Mouse (Mus musculus) liver (tissue): ENCODE results near the gene Mrpl24.
A peak's percentile ranks its signal among the peaks of the same experiment; 100 is the strongest.
"Not testable (repeated sequence)": the region's sequence is repeated elsewhere in the genome, so short reads cannot be mapped to it uniquely, and the experiment has no call there.

Experiments
- DNase-seq: peaks from one replicate; pipeline ENCODE4 v3.0.0-alpha.2; 2020; ENCODE audit warnings: mixed read lengths

Gene Mrpl24

GRCm38 (mm10) chr3:87919336-87920108 lies at the start of gene Mrpl24:
TSS of gene Mrpl24 (plus strand) at chr3:87919506.
- DNase-seq, result peak; percentile 74

GRCm38 (mm10) chr3:87877730-87878129 lies 41.6 kb upstream of the Mrpl24 start:
- DNase-seq, result no peak

GRCm38 (mm10) chr3:87884291-87884690 lies 35.0 kb upstream of the Mrpl24 start:
- peak; percentile 10 for DNase-seq

GRCm38 (mm10) chr3:87884708-87885251 lies 34.5 kb upstream of the Mrpl24 start:
- peak; percentile 56 for DNase-seq

- peak; percentile 89 for DNase-seq
These were observed 33.9 kb upstream of the Mrpl24 start, which contains the start of gene Prcc for GRCm38 (mm10) chr3:87885281-87886003. TSS of gene Prcc (minus strand) at chr3:87885608.

- DNase-seq, result peak; percentile 46
These were observed 33.3 kb upstream of the Mrpl24 start for GRCm38 (mm10) chr3:87886004-87886365.

GRCm38 (mm10) chr3:87886416-87886815 lies 32.9 kb upstream of the Mrpl24 start:
- DNase-seq, result no peak

GRCm38 (mm10) chr3:87887400-87887799 lies 31.9 kb upstream of the Mrpl24 start:
- not testable (repeated sequence) for DNase-seq

- no peak for DNase-seq
These were observed 27.8 kb upstream of the Mrpl24 start for GRCm38 (mm10) chr3:87891481-87891880.

- no peak for DNase-seq
These were observed 25.9 kb upstream of the Mrpl24 start for GRCm38 (mm10) chr3:87893367-87893905.

- no peak for DNase-seq
These were observed 20.0 kb upstream of the Mrpl24 start for GRCm38 (mm10) chr3:87899266-87899665.

GRCm38 (mm10) chr3:87899776-87900175 lies 19.5 kb upstream of the Mrpl24 start:
- no peak for DNase-seq

- peak; percentile 81 for DNase-seq
These were observed 18.2 kb upstream of the Mrpl24 start for GRCm38 (mm10) chr3:87901036-87901624.

GRCm38 (mm10) chr3:87901959-87902358 lies 17.3 kb upstream of the Mrpl24 start:
- DNase-seq, result not testable (repeated sequence)

- DNase-seq, result no peak
These were observed 15.5 kb upstream of the Mrpl24 start for GRCm38 (mm10) chr3:87903821-87904220.

GRCm38 (mm10) chr3:87905880-87906485 lies 13.3 kb upstream of the Mrpl24 start, which contains the start of gene Hdgf:
TSS of gene Hdgf (plus strand) at chr3:87906321.
- DNase-seq, result peak; percentile 96

GRCm38 (mm10) chr3:87906601-87906980 lies 12.7 kb upstream of the Mrpl24 start:
- peak; percentile 52 for DNase-seq

- peak; percentile 69 for DNase-seq
These were observed 12.1 kb upstream of the Mrpl24 start for GRCm38 (mm10) chr3:87906981-87907857.

GRCm38 (mm10) chr3:87907906-87908305 lies 11.4 kb upstream of the Mrpl24 start:
- DNase-seq, result no peak

GRCm38 (mm10) chr3:87909381-87909780 lies 9.9 kb upstream of the Mrpl24 start:
- DNase-seq, result no peak

- no peak for DNase-seq
These were observed 9.4 kb upstream of the Mrpl24 start for GRCm38 (mm10) chr3:87909874-87910273.
